Mouse (Mus musculus) liver, adult 2 months (tissue): Measurements from ENCODE around the gene Pik3cb.

Experiments
- CTCF ChIP-seq: fragments of 200-500 bp; IDR thresholded peaks from 2 replicates; pipeline ENCODE4 v1.5.1; 2011; ENCODE audit warnings: low read depth, low read length, control low read depth
- POLR2A ChIP-seq: fragments of 200-500 bp; IDR thresholded peaks from 2 replicates; pipeline ENCODE4 v1.6.1; 2011; ENCODE audit warnings: low read length, control low read depth; ENCODE audit not compliant: insufficient read depth; ENCODE audit errors: extremely low read depth

DNA sequence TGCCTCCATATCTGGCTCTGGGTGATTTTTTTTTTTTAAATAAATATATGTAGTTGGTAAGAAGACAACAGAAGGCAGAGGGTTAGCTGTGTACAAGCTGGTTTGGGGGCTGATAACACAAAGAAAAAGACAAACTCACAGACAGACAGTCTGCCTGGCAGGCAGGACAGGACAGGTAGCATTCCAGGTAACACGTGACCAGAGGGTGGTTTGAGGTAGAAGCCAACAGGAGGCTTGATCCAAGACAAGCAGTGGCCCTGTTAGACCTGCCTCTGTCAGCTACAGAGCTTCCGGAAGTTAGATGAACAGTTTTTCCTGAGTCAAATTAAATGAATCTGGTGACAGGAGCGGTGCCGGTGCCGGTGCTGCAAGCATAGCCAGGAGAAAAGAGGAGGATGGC, 26.5 kb upstream of the Pik3cb start:
- TF ChIP-seq CTCF, result no peak
- no peak for TF ChIP-seq POLR2A
